Mouse (Mus musculus) limb, embryonic 11.5 days (tissue): ENCODE measurements around the gene Atp13a5. TPM values are rescaled to one million over a fixed set of nuclear protein-coding genes. Genes with fewer than 3 reads are reported as not detected.
A peak's percentile ranks its signal among the peaks of the same experiment; 100 is the strongest.

Experiments used
- ATAC-seq: fragments of 200-750 bp; cut with Nextera tagmentation; 2 replicates; pipeline ENCODE4 v1.8.0; 2017; ENCODE audit warnings: low read depth; ENCODE audit not compliant: insufficient number of reproducible peaks, low FRiP score, low TSS enrichment
- DNase-seq: peaks from one replicate; pipeline ENCODE4 v3.0.0-alpha.2; 2015; ENCODE audit warnings: low spot score
- H3K27ac ChIP-seq: fragments of 300-500 bp; sonication (generic); replicated peaks from 2 replicates; pipeline ENCODE4 v1.5.1; 2014; ENCODE audit warnings: low read depth, mild to moderate bottlenecking, low read length
- H3K27me3 ChIP-seq: fragments of 300-500 bp; sonication (generic); 2 replicates; pipeline ENCODE4 v1.6.1; 2014; ENCODE audit warnings: mild to moderate bottlenecking, low read length, mixed read lengths; ENCODE audit not compliant: control insufficient read depth, insufficient read depth
- H3K36me3 ChIP-seq: fragments of 300-500 bp; sonication (generic); 2 replicates; pipeline ENCODE4 v1.6.1; 2014; ENCODE audit warnings: mild to moderate bottlenecking, low read length, moderate library complexity, mixed read lengths; ENCODE audit not compliant: control insufficient read depth, insufficient read depth
- H3K4me1 ChIP-seq: fragments of 300-500 bp; sonication (generic); 2 replicates; pipeline ENCODE4 v1.6.1; 2014; ENCODE audit warnings: low read length, mixed read lengths; ENCODE audit not compliant: control insufficient read depth, insufficient read depth
- H3K4me2 ChIP-seq: fragments of 300-500 bp; sonication (generic); 2 replicates; pipeline ENCODE4 v1.6.1; 2014; ENCODE audit warnings: low read depth, mild to moderate bottlenecking, moderate library complexity; ENCODE audit not compliant: severe bottlenecking
- H3K4me3 ChIP-seq: fragments of 300-500 bp; sonication (generic); 2 replicates; pipeline ENCODE4 v1.5.1; 2014; ENCODE audit warnings: low read depth, low read length
- H3K9ac ChIP-seq: fragments of 300-500 bp; sonication (generic); 2 replicates; pipeline ENCODE4 v1.6.1; 2014; ENCODE audit warnings: mild to moderate bottlenecking, low read length
- H3K9me3 ChIP-seq: fragments of 300-500 bp; sonication (generic); 2 replicates; pipeline ENCODE4 v1.6.1; 2016; ENCODE audit warnings: low read length; ENCODE audit not compliant: control insufficient read depth
- WGBS: fragments of 180-500 bp; shearing (Covaris S2); extraction: QIAGEN DNeasy Blood & Tissue Kit; methylation state at CpG from one replicate; pipeline ENCODE4 v1.1.7; 2014; 5-methylcytosine and 5-hydroxymethylcytosine counted together
- polyA plus RNA-seq: library from polyadenylated mRNA; unstranded; fragments of >200 nt; fragmentation: Nextera tagmentation; extraction: Ambion mirVana; gene quantifications from 2 replicates; pipeline ENCODE4 v1.2.1, GENCODE M21; 2014

The Atp13a5 gene
- polyA plus RNA-seq, 1 experiment from 2014 or later: not detected

DNA sequence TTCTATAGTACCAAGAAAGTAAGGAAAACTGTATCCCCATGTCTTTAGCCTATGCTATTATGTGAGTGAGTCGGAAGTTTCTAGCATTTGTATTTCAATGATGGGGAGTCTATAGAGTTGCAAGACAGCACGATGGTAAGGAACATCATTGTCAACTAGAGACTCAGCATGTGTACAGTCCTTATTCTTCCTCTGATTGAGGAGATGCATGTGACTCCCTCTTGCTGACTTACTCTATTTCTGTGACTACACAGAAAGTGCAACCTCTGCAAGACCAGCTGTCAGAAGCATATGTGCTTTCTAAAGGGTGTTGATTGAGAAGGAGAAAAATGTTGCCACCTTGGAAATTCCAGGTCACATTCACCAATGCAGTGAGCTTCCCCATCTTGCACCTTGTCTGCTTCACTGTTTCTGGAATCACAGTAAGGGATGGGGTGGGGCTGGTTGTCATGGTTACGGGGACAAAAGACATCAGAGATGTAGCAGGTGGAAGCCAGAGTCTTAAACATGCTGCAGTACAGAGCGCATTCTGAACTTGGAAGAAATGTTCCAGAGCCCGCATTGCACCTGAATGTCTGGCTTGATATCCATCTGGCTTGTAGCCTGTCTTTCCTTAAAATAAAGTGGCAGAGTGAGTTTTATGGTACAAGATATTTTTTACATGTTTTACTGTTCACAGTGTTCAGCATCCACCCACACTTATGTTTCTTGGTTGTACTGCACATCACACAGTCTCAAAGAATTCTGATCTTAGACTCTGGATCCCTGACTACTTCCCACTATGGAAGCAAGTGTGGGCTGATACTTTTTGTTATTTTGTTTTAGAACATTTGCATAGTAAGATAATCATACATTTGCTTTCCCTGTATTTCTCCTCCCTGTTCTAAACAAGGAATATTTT, 161.9 kb downstream of the Atp13a5 start:
- DNase-seq (no peak), ATAC-seq (no peak)
- Histone ChIP-seq H3K4me1 (no peaks in the 10 kb centered on the region), H3K4me2 (no peak overlapping the region), H3K27me3 (no peaks in the 10 kb centered on the region), H3K9me3 (no peaks in the 10 kb centered on the region), H3K9ac (no peak overlapping the region), H3K36me3 (no peaks in the 10 kb centered on the region), H3K4me3 (no peak overlapping the region), H3K27ac (no peak overlapping the region)
- WGBS: 85% methylated on average over 5 of the region's 5 CpGs

DNA sequence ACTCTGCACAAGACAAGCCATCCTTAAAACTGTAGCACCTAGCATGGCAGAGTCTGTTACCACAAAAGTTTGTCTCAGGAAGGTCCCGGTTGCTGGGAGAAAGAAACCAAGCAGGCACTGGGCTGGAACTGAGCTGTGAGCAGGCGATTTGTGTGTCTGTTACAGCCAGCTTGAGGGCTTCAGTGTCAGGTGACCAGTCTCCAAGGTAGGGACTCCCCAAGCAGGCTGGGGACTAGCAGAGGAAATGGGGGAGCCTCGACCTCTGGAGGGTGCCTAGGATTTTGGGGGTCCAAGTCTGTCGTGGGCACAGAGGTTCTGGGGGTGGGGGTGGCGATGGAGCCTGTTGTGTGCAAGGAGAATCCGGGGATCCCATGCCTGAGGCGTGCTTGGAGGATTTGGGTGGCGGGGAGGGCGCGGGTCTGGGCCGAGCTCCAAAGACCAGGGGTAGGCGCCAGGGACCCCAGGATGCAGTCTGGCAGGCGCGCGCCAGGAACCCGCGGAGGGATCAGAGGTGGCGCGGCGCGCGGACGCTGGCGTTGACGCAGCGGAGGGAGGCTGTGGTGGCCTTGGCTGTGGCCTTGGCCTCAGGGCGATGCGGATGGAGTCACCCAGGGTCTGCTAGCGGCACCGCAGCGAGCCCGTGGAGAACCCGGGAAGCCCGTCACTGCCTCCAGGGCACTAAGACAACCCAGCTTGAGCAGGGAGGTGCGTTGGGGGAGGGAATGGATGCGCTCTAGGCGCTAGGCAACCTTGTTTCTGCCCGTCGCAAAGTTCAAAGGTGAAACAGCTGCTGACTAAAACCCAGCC, 168.7 kb downstream of the Atp13a5 start, which contains the start of gene Hrasls:
TSS of gene Hrasls (plus strand) at position 91 of the 807 bp plus-strand sequence.
- no peak within 1 kb of the TSS for H3K27ac ChIP-seq
- no peaks in the 10 kb centered on the region for H3K36me3 ChIP-seq
- 1% methylated on average over 38 of the region's 39 CpGs for WGBS
- H3K9ac ChIP-seq: peak within 1 kb of the TSS; percentile 52
- H3K4me2 ChIP-seq: peak within 1 kb of the TSS; percentile 90
- H3K9me3 ChIP-seq: no peaks in the 10 kb centered on the region
- ATAC-seq (peak; percentile 75), DNase-seq (peak; percentile 75)
- H3K4me1 ChIP-seq: 0 out of 2 replicates have a peak, but pooled peaks cover 2% of the 10 kb centered on the region
- peaks cover 11% of the 10 kb centered on the region; the same call in 1 of the 2 replicates for H3K27me3 ChIP-seq
- H3K4me3 ChIP-seq: peak within 1 kb of the TSS; percentile 38

DNA sequence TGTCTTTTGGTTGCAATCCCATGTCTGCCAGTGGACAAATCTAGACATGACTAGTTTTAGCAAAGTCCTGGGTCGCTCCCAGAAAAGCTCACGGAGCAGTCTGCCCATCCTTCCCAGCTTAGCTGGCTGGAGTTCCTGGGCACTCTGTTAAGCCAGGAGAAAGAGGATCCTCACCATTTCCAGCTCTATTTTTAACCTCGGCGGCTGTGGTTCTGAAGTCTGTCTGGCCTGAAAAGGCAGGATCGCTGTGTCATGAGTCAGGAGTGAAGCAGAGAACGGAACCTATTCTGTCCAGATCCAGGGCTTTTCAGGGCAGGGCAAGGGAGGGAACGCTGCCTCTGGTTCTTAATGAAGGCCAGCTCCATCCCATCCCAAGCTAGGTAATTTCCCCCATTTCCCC, 169.7 kb downstream of the Atp13a5 start:
- H3K4me2 ChIP-seq: no peak overlapping the region
- H3K27ac ChIP-seq: no peak overlapping the region
- H3K36me3 ChIP-seq: no peaks in the 10 kb centered on the region
- ATAC-seq: no peak
- H3K4me3 ChIP-seq: no peak overlapping the region
- peaks cover 11% of the 10 kb centered on the region; the same call in 1 of the 2 replicates for H3K27me3 ChIP-seq
- WGBS: 72% methylated on average over 7 of the region's 7 CpGs
- no peaks in the 10 kb centered on the region for H3K9me3 ChIP-seq
- no peak for DNase-seq
- no peak overlapping the region for H3K9ac ChIP-seq
- H3K4me1 ChIP-seq: 0 out of 2 replicates have a peak, but pooled peaks cover 2% of the 10 kb centered on the region

DNA sequence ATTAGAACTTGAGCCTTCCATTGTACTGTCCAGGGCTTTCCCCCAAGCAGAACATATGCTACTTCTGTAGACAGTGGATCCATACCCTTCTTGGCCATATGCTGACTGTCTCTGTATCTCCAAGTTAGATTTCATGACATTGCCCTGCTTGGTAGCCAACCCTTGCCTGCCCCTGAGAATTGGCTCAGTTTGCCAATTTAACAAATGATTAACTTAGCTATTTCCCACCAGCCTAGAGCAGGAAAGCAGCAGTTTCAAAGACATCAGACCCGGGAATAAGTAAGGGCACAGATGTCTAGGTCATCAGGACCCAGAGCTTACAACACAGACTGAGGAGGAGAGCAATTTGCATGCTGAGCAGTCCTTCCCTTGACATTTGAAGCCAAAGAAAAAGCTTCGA, 173.0 kb downstream of the Atp13a5 start:
- ATAC-seq (no peak), DNase-seq (no peak)
- no peak overlapping the region for H3K27ac ChIP-seq
- WGBS: 38% methylated on average over 2 of the region's 2 CpGs
- H3K9me3 ChIP-seq: no peaks in the 10 kb centered on the region
- H3K9ac ChIP-seq: no peak overlapping the region
- no peaks in the 10 kb centered on the region for H3K36me3 ChIP-seq
- H3K27me3 ChIP-seq: peaks cover 7% of the 10 kb centered on the region; the same call in 1 of the 2 replicates
- H3K4me3 ChIP-seq: no peak overlapping the region
- H3K4me1 ChIP-seq: 0 out of 2 replicates have a peak, but pooled peaks cover 2% of the 10 kb centered on the region
- H3K4me2 ChIP-seq: no peak overlapping the region

DNA sequence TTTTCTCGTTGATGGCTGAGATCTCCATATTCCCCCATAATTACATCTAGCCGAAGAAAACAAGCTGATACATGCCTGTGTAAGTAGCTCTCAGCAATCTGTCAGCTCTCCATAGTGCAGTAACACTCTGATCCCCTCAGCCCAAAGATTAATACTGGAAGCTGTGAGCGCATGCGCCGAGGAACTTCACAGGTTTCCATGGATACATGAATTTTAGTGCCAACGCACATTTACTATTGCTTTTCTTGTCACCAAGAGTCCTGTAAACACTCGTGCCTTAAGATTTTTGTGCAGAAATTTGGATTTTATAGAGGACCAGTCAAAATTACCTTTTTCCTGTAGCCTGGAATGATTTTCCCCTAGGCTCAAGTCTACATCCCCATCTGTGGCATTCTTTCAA, 173.7 kb downstream of the Atp13a5 start:
- H3K4me3 ChIP-seq: no peak overlapping the region
- no peak overlapping the region for H3K4me2 ChIP-seq
- ATAC-seq (no peak), DNase-seq (no peak)
- H3K4me1 ChIP-seq: 0 out of 2 replicates have a peak, but pooled peaks cover 2% of the 10 kb centered on the region
- no peak overlapping the region for H3K9ac ChIP-seq
- 59% methylated on average over 7 of the region's 7 CpGs for WGBS
- no peaks in the 10 kb centered on the region for H3K9me3 ChIP-seq
- H3K27ac ChIP-seq: no peak overlapping the region
- H3K36me3 ChIP-seq: no peaks in the 10 kb centered on the region
- H3K27me3 ChIP-seq: peaks cover 6% of the 10 kb centered on the region; the same call in 1 of the 2 replicates

DNA sequence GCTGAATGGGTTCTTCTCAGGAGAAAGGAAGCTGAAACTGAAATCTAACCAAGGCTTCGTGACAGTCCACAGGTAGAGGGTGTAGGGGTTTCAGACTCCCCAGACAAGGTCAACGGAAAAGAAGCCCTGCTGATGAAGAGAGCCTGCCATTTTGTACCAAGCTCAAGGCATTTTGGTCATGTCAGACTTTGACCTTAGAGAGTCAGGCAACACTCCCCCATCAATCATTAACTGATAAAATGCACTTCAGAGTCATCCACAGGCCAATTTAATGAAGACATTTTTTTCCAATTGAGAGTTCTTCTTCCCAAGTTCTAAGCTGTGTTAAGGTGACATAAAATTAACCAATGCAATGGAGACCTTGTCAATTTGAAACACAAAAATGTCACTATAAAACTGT, 177.4 kb downstream of the Atp13a5 start:
- DNase-seq (no peak), ATAC-seq (no peak)
- no peaks in the 10 kb centered on the region for H3K36me3 ChIP-seq
- no peaks in the 10 kb centered on the region for H3K27me3 ChIP-seq
- H3K4me3 ChIP-seq: no peak overlapping the region
- H3K27ac ChIP-seq: no peak overlapping the region
- H3K9me3 ChIP-seq: no peaks in the 10 kb centered on the region
- WGBS: 88% methylated on average over 2 of the region's 2 CpGs
- 0 out of 2 replicates have a peak, but pooled peaks cover 2% of the 10 kb centered on the region for H3K4me1 ChIP-seq
- H3K9ac ChIP-seq: no peak overlapping the region
- no peak overlapping the region for H3K4me2 ChIP-seq

DNA sequence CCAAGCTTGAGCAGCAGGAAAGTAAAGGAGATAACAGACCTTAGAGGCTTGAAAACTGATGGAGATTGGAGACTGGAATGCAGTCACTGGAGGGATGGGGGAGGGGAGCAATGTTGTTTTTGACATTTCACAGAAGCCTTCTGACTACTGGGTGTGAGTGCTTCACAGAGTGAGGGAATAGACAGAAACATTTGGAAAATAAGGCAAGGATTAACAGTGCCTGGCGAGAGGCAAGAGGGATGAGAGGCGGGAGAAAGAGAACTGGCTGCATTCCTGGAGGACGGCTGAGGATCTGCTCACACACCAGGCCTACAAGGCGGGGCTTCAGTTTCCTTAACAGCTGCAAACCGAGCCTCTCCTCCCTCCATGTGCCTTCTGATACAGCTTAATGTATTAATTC, 180.1 kb downstream of the Atp13a5 start:
- Histone ChIP-seq H3K9ac (no peak overlapping the region), H3K4me2 (no peak overlapping the region), H3K9me3 (no peaks in the 10 kb centered on the region), H3K4me3 (no peak overlapping the region), H3K27me3 (no peaks in the 10 kb centered on the region), H3K4me1 (0 out of 2 replicates have a peak, but pooled peaks cover 2% of the 10 kb centered on the region), H3K27ac (no peak overlapping the region), H3K36me3 (no peaks in the 10 kb centered on the region)
- peak; percentile 36 for DNase-seq
- no peak for ATAC-seq
- WGBS: 4% methylated on average over 5 of the region's 5 CpGs

DNA sequence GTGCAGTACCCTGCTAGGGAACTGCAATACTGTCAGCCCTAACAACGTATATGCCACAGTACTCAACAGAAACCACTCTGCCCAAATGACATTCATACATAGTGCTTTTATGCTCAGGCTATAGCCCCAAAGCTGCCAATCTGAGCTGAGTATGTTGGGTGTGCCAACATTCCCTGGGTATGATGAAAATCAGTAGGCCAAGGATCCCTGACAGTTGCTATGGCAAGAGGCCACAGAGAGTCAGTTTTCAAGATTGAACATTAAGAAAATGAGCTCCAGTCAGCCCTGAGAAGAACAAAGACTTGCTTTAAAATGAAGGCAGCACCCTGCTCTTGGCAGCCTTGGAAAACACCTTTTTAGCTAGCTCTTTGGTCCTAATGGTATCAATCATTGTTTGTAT, 183.4 kb downstream of the Atp13a5 start:
- no peaks in the 10 kb centered on the region for H3K27me3 ChIP-seq
- DNase-seq (no peak), ATAC-seq (no peak)
- H3K27ac ChIP-seq: no peak overlapping the region
- no peak overlapping the region for H3K4me2 ChIP-seq
- no peaks in the 10 kb centered on the region for H3K9me3 ChIP-seq
- 0 out of 2 replicates have a peak, but pooled peaks cover 2% of the 10 kb centered on the region for H3K4me1 ChIP-seq
- no peak overlapping the region for H3K4me3 ChIP-seq
- no peak overlapping the region for H3K9ac ChIP-seq
- H3K36me3 ChIP-seq: no peaks in the 10 kb centered on the region
- WGBS: 75% methylated on average over 1 of the region's 1 CpGs
